Mouse (Mus musculus): ENCODE results near the gene Hyls1.

DNA sequence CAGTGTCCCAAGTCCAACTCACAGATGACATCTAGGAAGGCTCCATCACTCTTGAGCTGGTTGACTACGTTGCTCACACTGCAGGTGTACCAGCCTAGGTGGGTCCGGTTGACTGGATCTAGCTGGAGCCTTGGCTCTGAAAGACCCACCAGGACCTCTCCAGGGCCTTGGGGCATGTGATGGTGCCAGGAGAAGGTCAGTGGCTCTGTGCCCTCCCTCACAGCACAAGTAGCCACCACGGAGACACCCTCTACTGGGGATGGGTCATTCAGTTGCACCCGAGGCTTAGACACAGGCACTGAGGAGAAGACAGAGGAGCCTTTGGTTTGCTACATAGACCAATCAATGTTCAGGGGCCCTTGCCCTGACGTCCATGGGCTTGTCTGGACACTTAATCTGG, 54.0 kb downstream of the Hyls1 start:
- no peak for TF ChIP-seq CTCF (IDR thresholded peaks at IDR 0.05; ENCODE audit: borderline replicate concordance, insufficient read depth, low read depth, low read length)
- no peak for TF ChIP-seq POLR2A (IDR thresholded peaks at IDR 0.05; ENCODE audit: borderline replicate concordance, insufficient read depth, low read length)

Measured in cerebellum, adult 2 months (tissue).